Mouse (Mus musculus): ENCODE results near the gene Phf1.
"Not testable (repeated sequence)": the region's sequence is repeated elsewhere in the genome, so short reads cannot be mapped to it uniquely, and the experiment has no call there.

The Phf1 gene

DNA sequence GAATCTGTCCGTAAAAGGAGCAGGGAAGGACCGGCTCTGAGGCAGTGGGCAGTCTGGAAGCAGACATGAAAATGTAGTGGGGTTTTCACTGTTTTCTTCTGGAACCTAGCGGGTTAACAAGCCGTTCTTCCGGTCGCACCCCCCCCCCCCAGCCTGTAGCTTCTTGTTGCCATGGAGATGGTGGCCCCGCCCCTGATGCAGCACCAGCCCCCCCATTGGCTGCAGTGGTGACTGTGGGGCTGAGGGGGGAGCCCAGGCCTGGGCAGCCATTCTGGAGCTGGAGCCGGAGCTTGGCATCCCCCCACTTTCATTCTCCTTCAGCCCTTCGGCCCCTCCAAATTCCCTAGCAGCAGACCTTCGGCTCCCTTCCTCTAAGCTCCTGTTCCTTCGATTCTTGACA lies 18.6 kb downstream of the Phf1 start:
- DNase-seq (ENCODE audit: low spot score), result no peak

DNA sequence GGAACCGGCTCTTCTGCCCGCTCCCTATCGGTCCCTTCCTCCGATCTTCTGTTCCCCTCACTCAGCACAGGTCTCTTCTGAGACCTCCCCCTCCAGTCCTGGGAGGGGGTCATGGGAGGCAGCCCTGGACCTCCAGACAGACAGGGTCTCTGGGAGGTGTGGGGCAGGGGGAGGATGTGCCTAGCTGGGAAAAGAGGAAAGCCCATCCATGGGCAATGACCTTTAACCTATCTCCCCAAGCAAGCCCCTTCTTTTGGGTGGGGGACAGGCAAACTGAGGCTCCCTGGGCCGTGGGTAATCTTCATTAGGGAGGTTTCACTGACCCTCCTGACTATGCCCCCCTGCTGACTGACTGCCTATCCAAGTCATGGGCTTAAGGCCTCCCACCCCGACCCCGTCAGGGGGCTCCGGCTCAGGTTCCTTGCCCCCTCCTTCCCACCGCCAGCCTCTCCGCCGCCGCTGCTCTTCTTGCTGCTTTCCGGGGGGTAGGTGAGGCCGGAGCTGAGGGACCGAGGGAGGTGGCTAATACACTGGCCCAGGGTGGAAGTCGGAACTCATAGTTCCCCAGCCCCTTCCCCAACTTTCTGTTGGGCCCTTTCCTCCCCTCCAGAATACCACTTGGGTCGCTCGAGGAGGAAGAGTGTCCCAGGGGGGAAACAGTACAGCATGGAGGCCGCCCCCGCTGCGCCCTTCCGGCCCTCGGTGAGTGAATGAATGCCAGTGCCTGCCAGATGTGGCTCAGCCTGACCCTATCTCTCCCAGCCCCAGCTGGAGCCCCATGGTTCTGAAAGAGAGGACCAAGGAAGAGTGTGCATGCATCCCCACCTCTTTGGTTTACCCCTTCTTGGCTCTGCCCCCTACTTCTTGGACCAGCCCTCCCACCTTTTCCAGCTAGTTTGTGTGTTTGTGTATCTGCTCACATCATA lies 19.4 kb downstream of the Phf1 start:
- DNase-seq (ENCODE audit: low spot score), result no peak

DNA sequence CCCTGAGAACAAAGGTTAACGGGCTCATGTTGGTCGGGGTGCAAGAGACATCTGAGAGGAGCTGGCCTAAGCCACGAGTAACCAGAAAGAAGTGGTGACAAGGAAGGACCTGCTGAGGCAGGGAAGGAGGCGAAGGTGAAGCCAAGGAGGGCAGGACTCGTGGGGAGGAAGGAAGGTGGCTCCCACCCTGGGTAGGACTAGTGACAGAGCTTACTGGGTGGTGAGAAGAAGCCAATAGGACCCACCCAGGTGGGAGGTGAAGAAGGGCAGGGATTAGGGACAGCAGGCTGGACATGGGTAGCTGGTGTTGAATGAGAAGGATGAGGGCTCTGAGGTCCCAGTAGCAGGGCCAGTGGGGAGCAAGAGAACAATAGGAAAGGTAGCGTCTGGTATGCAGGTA lies 20.3 kb downstream of the Phf1 start:
- DNase-seq (ENCODE audit: low spot score), result no peak

DNA sequence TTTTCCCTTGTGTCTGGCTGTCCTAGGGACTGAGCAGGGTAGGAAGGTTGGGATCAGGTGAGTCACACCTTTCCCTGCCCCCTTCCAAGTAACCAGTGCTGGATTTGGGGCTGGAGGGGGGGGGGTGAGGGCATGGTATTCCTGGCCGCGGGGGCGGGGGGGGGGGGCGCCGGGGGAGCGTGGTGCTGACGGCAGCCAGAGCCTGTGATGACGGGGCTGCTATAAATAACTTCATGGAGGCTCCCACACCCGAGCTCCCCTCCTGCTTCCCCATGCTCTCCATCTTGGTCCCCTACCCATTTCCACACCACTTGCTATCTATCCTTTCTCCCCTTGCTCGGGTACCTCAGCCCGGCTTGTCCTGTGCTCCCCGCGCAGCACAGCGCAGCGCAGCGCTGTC lies 20.9 kb downstream of the Phf1 start:
- DNase-seq (ENCODE audit: low spot score), result no peak

DNA sequence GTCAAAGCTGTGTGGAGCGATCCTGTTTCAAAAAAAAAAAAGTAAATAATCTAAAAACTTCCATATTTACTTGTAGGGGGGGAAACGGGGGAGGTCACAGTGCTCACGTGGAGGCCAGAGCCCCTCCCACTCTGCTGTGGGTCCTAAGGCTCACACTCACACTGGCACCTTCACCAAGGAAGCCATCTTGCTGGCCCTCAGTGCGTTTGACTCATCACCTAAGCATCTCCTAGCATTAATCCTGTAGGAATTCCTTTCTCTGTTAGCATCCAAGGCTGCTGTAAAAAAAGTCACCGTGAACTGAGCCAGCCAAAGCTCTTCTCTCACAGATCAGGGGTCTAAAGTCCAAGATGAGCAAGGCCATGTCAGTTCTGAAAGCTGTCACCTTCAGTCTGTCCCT lies 23.5 kb downstream of the Phf1 start:
- DNase-seq (ENCODE audit: low spot score), result no peak

DNA sequence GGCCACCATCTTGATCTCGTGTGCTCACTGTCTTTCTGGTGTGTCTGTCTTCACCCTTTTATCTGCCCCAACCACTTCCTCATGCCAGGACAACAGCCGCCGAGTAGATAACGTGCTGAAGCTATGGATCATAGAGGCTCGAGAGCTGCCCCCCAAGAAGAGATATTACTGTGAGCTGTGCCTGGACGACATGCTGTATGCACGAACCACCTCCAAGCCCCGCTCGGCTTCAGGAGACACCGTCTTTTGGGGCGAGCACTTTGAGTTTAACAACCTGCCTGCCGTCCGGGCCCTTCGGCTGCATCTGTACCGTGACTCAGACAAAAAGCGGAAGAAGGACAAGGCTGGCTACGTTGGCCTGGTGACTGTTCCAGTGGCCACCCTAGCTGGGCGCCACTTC lies 24.0 kb downstream of the Phf1 start:
- DNase-seq (ENCODE audit: low spot score), result peak; percentile 83

DNA sequence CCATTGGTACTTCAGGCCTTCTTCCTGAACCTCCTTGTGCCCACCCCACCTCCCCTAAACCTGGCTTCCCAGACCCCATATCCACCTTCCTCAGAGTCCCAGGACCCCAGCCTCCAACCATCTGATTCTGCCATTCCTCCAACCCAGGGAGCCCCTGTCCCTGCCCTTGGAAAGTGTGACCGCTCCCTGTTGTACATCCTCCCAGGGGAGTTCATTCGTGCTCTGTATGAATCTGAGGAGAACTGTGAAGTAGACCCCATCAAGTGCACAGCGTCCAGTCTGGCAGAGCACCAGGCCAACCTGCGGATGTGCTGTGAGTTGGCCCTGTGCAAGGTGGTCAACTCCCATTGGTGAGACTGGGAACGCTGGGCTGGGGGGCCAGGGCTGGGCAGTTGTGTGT lies 25.0 kb downstream of the Phf1 start:
- DNase-seq (ENCODE audit: low spot score), result no peak

DNA sequence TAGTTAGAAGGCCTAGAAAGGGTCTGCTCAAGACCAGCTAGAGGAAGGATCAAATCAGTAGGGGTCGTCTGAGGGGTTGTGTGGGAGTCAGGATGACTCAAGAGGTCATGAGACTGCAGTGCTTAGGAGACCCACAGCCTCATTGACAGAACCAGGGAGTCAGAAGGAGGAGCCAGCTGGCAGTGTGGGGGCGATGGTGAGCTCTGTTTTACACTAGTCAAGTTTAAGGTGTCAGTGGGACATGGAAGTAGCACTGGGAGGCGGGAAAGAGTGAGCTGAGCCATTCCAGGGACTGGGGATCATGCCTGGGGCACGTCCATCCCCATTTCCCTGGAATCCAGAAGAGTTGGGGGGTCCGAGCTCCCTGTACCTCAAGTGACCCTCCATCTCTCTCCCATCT lies 26.0 kb downstream of the Phf1 start:
- no peak for DNase-seq (ENCODE audit: low spot score)

DNA sequence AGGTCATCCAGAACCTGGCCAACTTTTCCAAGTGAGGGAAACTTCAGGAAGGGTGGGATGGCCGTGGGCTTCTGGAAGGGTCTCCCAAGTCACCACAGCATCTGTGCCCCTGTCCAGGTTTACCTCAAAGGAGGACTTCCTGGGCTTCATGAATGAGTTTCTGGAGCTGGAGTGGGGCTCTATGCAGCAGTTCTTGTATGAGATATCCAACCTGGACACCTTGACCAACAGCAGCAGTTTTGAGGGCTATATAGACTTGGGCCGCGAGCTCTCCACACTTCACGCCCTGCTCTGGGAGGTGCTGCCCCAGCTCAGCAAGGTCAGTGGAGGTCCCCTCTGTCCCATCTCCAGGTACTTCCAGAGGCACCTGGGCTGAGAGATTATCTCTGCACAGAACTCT lies 27.0 kb downstream of the Phf1 start:
- no peak for DNase-seq (ENCODE audit: low spot score)

DNA sequence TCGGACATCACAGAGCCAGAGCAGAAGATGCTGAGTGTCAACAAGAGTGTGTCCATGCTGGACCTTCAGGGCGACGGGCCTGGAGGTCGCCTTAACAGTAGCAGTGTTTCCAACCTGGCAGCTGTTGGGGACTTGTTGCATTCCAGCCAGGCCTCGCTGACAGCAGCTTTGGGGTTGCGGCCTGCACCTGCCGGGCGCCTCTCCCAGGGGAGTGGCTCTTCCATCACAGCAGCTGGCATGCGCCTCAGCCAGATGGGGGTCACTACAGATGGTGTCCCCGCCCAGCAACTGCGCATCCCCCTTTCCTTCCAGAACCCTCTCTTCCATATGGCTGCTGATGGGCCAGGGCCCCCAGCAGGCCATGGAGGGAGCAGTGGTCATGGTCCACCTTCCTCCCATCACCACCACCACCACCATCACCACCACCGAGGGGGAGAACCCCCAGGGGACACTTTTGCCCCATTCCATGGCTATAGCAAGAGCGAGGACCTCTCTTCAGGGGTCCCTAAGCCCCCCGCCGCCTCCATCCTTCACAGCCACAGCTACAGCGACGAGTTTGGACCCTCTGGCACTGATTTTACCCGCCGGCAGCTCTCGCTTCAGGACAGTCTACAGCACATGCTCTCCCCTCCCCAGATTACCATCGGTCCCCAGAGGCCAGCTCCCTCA lies 28.9 kb downstream of the Phf1 start:
- no peak for DNase-seq (ENCODE audit: low spot score)

DNA sequence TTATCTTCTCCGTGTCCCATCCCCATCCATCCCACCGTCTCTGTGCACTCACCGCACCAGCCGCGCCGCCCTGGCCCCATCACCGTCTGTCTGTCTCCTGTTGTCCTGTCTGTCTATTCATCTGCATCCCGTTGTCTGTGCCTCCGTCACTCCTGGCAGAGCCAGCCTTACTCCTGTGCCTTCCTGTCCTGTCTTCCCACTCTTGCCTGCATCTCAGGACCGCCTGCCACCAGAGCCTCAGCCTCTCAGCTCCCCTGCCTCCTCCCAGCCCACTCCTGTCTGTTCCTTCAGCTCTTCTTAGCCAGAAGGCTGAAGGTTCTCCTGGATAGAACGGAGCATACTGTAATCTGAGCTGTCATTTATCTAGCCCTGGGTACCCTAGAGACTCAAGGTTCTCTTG lies 34.1 kb downstream of the Phf1 start:
- no peak for DNase-seq (ENCODE audit: low spot score)

DNA sequence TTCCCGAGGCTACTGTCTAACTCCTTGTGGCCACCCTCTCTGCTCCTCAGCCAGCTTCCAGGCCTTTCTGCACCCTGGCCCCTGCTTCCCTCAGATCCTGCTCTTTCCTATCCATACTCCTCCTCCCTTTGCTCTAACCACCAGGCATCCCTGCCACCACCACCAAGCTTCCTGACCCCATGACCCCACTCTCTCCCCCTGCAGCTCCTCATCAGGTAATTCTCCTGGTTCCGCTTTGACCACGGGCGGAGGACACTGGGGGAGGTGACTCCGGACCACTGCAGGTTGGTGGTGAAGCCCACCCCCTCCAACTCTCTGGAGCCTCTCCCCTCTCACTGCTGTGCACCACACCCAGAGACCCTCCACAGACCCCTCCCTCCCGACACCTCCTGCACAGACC lies 34.6 kb downstream of the Phf1 start:
- DNase-seq (ENCODE audit: low spot score), result no peak

DNA sequence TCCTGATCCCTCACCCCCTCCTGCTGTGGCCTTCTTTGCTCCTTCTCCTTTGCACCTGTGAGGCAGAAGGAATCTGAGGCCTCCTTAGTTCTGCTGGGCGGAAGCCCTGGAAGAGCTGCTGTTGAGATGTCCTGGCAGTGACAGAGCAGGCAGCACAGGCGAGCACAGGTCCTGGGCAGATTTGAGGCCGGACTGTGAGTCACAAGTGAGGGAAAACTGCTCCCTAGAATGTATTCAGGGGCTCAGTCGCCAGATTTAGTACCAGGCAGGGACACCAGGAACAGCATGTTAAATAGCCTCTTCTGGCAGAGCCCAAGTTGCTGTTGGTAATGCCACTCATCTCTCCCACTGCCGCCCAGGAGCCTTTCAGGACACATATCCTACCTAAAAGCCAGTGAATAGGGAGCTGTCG lies 35.4 kb downstream of the Phf1 start:
- DNase-seq (ENCODE audit: low spot score), result no peak

DNA sequence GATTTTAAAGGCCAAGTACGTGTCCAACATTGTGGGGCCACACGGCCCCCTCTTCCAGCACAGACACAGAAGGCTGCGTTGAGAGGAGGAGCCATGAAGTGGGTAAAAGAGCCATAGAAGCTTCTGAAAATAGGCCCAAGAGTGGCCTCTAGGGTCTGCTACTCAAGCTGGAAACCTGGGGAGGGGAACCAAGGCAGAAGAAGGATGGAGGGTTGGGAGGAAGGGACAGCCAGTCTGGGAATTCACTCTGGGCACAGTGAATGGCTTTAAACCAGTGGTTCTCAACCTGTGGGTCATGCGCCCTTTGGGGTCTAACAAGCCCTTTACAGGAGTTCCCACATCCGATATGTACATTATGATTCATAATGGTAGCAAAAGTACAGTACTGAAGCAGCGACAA lies 36.4 kb downstream of the Phf1 start:
- no peak for DNase-seq (ENCODE audit: low spot score)

DNA sequence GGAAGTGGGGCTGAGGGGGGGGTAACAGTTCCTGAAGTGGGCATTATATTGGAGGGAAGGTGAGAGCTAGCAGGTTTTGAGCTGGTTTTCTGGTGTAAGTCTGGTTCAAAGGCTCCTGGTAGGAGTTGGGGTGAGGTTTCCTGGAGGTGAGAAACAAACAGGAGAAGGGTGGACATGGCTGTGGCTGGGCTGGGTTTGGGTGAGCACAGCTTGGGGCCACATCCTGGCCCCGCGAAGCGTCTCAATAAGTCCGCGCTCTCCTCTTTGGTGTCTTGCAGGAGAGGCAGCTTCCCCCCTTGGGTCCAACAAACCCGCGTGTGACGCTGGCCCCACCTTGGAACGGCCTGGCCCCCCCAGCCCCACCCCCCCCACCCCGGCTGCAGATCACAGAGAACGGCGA lies 37.4 kb downstream of the Phf1 start:
- no peak for DNase-seq (ENCODE audit: low spot score)

DNA sequence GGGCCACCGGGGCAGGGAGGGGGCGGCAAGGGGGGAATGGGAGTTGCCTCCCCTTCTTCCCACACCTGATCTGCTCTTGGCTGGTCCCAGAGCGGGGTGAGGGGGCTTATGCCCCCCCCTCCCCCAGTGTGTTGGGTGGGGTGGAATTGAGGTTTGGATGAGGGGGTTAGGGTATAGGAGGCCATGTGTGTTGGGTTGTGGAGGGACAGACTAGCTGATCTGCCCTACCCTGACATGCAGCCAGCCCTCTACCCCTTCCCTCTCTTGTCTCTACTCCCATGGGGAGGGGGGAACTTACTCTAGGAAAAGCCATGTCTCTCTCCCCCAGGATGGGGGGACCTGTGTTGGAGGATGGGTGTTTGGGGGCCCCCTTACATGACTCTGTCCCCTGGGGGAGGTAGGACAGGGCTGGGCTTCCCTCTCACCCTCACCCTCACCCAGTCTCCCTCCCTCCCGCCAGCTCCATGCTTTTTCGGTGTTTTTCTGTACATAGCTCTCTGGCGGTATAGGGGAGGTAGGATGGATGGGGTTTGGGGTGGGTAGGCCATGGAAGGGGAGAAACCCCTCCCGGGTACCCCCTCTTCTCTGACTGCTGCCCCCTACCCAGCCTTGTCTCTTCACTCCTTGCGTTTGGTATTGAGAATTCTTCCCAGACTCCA lies 38.5 kb downstream of the Phf1 start:
- no peak for DNase-seq (ENCODE audit: low spot score)

DNA sequence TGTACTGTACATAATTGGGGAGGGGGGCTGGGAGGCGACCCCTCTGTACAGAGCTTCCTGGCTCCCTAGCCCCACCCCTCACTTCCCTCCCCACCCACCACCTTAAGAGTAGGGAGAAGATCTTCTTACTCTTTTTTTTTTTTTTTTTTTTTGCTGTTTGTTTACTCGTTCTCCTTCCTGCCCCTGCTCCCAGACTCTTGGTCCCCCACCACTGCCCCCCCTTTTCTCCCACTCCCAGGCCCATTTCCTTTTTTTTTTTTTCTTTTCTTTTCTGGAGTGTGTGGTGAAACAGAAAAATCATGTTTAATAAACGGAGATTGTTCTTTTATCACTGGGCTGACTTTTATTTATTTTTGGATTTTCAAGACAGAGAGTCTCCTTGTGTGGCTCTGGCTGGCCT lies 39.3 kb downstream of the Phf1 start:
- no peak for DNase-seq (ENCODE audit: low spot score)

DNA sequence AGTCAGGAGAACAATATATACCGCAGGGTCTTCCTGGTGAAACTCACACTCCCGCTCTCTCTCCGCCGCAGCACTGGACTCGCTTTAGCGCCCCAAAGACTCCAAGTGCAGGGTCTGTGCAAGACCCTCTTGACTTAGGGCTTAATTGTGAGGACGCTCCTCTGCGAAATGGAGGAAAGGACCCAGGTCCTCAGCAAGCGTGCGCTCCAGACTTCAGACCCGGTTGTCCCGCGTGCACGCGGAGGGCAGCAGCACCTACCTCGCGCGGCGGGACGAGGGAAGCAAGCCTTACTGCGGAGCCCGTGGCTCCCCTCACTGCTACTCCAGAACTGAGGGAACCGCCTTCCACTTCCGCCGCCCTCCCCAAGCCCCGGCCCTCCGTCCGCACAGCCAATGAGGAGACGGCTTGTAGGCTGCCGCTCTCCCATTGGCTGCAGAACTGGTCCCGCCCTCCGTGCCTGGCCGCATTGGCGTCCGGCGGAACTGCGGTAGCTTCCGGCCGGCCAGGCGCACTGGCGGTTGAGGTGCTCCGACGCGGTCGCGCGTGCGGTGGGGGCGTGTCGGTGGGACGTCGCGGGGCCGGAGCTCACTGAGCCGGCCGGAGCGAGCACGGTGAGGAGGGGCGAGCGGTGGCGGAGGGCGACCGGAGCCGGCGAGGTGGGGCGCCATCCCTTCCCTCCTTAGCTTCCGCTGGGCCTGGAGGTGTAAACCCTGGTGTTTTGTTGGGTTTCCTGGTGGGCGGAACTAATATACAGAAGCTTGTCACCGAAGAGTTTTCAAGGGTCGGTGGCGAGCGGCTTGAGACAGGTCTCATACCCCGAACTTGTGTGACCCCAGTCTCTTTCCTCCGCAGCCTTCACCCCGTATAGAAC lies 40.1 kb downstream of the Phf1 start, which contains the start of gene Zbtb9:
Zbtb9 (plus strand) TSS at position 465 of the 872 bp plus-strand sequence.
- DNase-seq (ENCODE audit: low spot score), result peak; percentile 94

DNA sequence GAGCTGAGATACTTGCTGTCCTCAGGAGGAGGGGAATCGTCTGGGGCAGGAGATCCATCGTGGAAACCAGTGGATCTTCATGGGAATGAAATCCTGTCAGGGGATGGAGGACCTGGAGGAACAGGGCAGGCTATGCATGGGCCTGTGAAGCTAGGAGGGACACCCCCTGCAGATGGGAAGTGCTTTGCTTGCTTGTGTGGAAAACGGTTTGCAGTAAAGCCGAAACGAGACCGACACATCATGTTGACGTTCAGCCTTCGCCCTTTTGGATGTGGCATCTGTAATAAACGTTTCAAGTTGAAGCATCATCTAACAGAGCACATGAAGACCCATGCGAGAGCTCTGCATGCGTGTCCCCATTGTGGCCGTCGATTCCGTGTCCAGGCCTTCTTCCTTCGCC lies 41.7 kb downstream of the Phf1 start:
- no peak for DNase-seq (ENCODE audit: low spot score)

DNA sequence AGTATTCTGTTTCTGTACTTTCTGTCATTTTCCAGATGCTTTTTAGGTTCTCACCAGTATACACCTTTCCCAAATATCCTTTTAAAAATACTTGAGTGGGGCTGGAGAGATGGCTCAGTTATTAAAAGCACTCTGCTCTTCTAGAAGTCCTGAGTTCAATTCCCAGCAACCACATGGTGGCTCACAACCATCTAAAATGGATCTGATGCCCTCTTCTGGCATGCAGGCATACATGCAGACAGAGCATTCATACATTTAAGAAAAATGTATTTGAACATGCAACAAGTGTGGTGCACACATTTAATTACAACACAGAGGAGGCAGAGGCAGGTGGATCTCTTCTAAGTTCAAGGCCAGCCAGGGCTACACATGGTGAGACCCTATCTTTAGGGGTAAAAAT lies 42.6 kb downstream of the Phf1 start:
- DNase-seq (ENCODE audit: low spot score), result no peak

DNA sequence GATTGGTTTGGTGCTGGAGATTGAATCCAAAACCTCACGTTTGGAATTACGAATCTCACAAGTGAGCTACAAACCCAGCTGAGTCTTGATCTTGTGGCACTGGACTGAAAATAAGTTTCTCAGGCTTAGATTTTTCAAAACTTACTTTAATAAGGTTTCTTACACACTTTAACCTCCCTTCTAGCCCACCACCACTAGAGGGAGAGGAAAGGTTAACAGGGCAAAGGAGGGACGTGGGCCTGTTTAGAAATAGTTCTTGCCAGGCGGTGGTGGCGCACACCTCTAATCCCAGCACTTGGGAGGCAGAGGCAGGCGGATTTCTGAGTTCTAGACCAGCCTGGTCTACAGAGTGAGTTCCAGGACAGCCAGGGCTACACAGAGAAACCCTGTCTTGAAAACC lies 44.5 kb downstream of the Phf1 start:
- not testable (repeated sequence) for DNase-seq (ENCODE audit: low spot score)

DNA sequence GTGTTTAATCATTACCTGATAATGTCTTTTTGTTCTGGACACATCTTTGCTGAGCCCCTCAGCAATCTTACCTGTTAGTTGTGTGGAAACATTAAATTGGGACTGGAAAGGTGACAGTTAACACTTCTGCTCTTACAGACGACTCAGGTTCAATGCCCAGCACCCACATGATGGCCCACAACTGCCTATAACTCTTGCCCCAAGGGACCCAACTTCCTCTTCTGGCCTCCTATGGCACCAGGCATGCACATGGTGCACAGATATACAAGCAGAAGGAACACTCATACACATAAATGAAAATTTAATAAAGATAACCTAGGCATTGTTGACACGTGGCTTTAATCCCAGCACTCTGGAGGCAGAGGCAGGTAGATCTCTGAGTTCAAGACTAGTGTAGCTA lies 46.6 kb downstream of the Phf1 start:
- DNase-seq (ENCODE audit: low spot score), result no peak

Measured in c-Kit-positive CD71-positive TER-119-positive erythroid progenitor cells, embryonic 14.5 days (primary cell).